Mouse (Mus musculus) G1E (cell line): ENCODE measurements around the gene Med27.

Source experiments
- CTCF ChIP-seq: IDR thresholded peaks from 2 replicates; pipeline ENCODE4 v1.5.1; 2012; ENCODE audit warnings: low read depth, low read length, inconsistent platforms, mixed read lengths
- GATA1 ChIP-seq: IDR thresholded peaks from 2 replicates; pipeline ENCODE4 v1.6.1; 2012; ENCODE audit warnings: borderline replicate concordance, low read length, inconsistent platforms, mixed read lengths
- GATA2 ChIP-seq: IDR thresholded peaks from 2 replicates; pipeline ENCODE4 v1.6.1; 2012; ENCODE audit warnings: low read depth, low read length, inconsistent platforms, borderline replicate concordance
- TAL1 ChIP-seq: conservative IDR thresholded peaks from 2 replicates; pipeline ENCODE4 v1.6.1; 2012; ENCODE audit warnings: low read depth, low read length, inconsistent platforms, mixed read lengths

- TF ChIP-seq CTCF = no peak
- TF ChIP-seq GATA2 = no peak
- no peak for TF ChIP-seq GATA1
- no peak for TF ChIP-seq TAL1
These were observed 91.9 kb downstream of the Med27 start for GRCm38 (mm10) chr2:29438530-29438862.
